Mouse (Mus musculus) kidney, embryonic 14.5 days (tissue): ENCODE measurements around the gene Thap7. TPM values are rescaled to one million over a fixed set of nuclear protein-coding genes. Genes with fewer than 3 reads are reported as not detected.

ENCODE experiments used
- ATAC-seq: fragments of 200-750 bp; cut with Nextera tagmentation; 2 replicates; pipeline ENCODE4 v1.8.0; 2017; ENCODE audit warnings: moderate number of reproducible peaks, mild to moderate bottlenecking, moderate TSS enrichment, moderate library complexity; ENCODE audit not compliant: low FRiP score, low TSS enrichment
- H3K27ac ChIP-seq: fragments of 300-500 bp; sonication (generic); 2 replicates; pipeline ENCODE4 v1.5.1; 2014; ENCODE audit warnings: low read depth, mild to moderate bottlenecking, low read length, moderate library complexity, mixed read lengths
- H3K27me3 ChIP-seq: fragments of 300-500 bp; sonication (generic); 2 replicates; pipeline ENCODE4 v1.6.1; 2014; ENCODE audit warnings: mild to moderate bottlenecking, low read length; ENCODE audit not compliant: control insufficient read depth, insufficient read depth
- H3K36me3 ChIP-seq: fragments of 300-500 bp; sonication (generic); 2 replicates; pipeline ENCODE4 v1.6.1; 2014; ENCODE audit warnings: low read length, mixed read lengths; ENCODE audit not compliant: control insufficient read depth, insufficient read depth
- H3K4me1 ChIP-seq: fragments of 300-500 bp; sonication (generic); 2 replicates; pipeline ENCODE4 v1.6.1; 2014; ENCODE audit warnings: low read length, mixed read lengths; ENCODE audit not compliant: control insufficient read depth, insufficient read depth
- H3K4me2 ChIP-seq: fragments of 300-500 bp; sonication (generic); replicated peaks from 2 replicates; pipeline ENCODE4 v1.6.1; 2014; ENCODE audit warnings: low read depth, mild to moderate bottlenecking, low read length
- H3K4me3 ChIP-seq: fragments of 300-500 bp; sonication (generic); 2 replicates; pipeline ENCODE4 v1.5.1; 2014; ENCODE audit warnings: mild to moderate bottlenecking, low read length
- H3K9ac ChIP-seq: fragments of 300-500 bp; sonication (generic); 2 replicates; pipeline ENCODE4 v1.6.1; 2014; ENCODE audit warnings: low read depth, mild to moderate bottlenecking, low read length, moderate library complexity
- H3K9me3 ChIP-seq: fragments of 300-500 bp; sonication (generic); 2 replicates; pipeline ENCODE4 v1.6.1; 2016; ENCODE audit warnings: low read length; ENCODE audit not compliant: control insufficient read depth
- WGBS: fragments of 180-500 bp; shearing (Covaris S2); extraction: QIAGEN DNeasy Blood & Tissue Kit; methylation state at CpG from one replicate; pipeline ENCODE4 v1.1.7; 2014; 5-methylcytosine and 5-hydroxymethylcytosine counted together
- polyA plus RNA-seq: library from polyadenylated mRNA; unstranded; fragments of >200 nt; fragmentation: Nextera tagmentation; extraction: Ambion mirVana; gene quantifications from 2 replicates; pipeline ENCODE4 v1.2.1, GENCODE M21; 2014

The Thap7 gene
- polyA plus RNA-seq: 49.1 and 51.1 TPM in 2 replicates

- under 1% methylated on average over 67 of the region's 67 CpGs for WGBS
- Histone ChIP-seq H3K27me3 (no peaks in the 10 kb centered on the region), H3K4me2 (peak within 1 kb of the TSS; percentile 74), H3K36me3 (peaks cover 34% of the 10 kb centered on the region), H3K4me1 (peaks cover 12% of the 10 kb centered on the region), H3K4me3 (peak within 1 kb of the TSS; percentile 67), H3K9ac (peak within 1 kb of the TSS; percentile 81), H3K27ac (peak within 1 kb of the TSS; percentile 95), H3K9me3 (no peaks in the 10 kb centered on the region)
- ATAC-seq: peak; percentile 95
These were observed at the start of gene Thap7 for GRCm38 (mm10) chr16:17530640-17531288. Gene Thap7 (minus strand): TSS chr16:17531136.

GRCm38 (mm10) chr16:17576825-17577215 is 45.9 kb upstream of the Thap7 start:
- H3K4me3 ChIP-seq: peak overlapping the region; percentile 55
- H3K4me2 ChIP-seq: peak overlapping the region; percentile 90
- no peak overlapping the region for H3K27ac ChIP-seq
- peaks cover 26% of the 10 kb centered on the region for H3K27me3 ChIP-seq
- H3K9me3 ChIP-seq: no peaks in the 10 kb centered on the region
- WGBS: 20% methylated on average over 8 of the region's 8 CpGs
- no peaks in the 10 kb centered on the region for H3K36me3 ChIP-seq
- no peak for ATAC-seq
- peak overlapping the region; percentile 52; the same call in 1 of the 2 replicates for H3K9ac ChIP-seq
- H3K4me1 ChIP-seq: 0 out of 2 replicates have a peak, but pooled peaks cover 4% of the 10 kb centered on the region

- peaks cover 26% of the 10 kb centered on the region for H3K27me3 ChIP-seq
- H3K9me3 ChIP-seq: no peaks in the 10 kb centered on the region
- H3K9ac ChIP-seq: peak overlapping the region; percentile 52
- no peaks in the 10 kb centered on the region for H3K36me3 ChIP-seq
- peak overlapping the region; percentile 90 for H3K4me2 ChIP-seq
- ATAC-seq: peak; percentile 66
- 14% methylated on average over 45 of the region's 45 CpGs for WGBS
- H3K4me3 ChIP-seq: peak overlapping the region; percentile 55
- H3K4me1 ChIP-seq: 0 out of 2 replicates have a peak, but pooled peaks cover 4% of the 10 kb centered on the region
- H3K27ac ChIP-seq: no peak overlapping the region
These were observed 45.2 kb upstream of the Thap7 start for GRCm38 (mm10) chr16:17575870-17576824.

DNA sequence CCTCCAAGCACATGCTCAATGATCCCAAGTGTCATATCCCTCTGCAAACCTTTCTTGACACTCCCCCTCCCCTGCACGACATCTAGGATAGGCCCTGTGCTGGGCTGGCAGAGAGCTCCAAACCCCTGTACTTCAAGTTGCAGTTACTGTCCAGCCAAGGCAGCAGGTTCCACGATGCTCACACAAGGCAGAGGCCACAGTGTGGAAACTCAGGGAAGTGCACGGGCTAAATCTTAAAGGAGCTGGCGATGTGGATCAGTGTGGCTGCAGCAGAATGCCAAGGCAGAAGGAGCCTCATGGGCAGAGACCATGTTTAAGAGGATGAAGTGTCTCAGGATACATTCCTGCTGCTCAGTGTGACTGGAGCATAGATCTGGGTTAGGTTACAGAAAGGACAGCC is 35.2 kb upstream of the Thap7 start:
- H3K9me3 ChIP-seq: no peaks in the 10 kb centered on the region
- H3K27me3 ChIP-seq: no peaks in the 10 kb centered on the region; the same call in 1 of the 2 replicates
- WGBS: 14% methylated on average over 4 of the region's 4 CpGs
- no peak overlapping the region for H3K27ac ChIP-seq
- no peak for ATAC-seq
- H3K4me3 ChIP-seq: no peak overlapping the region
- H3K4me2 ChIP-seq: no peak overlapping the region
- H3K4me1 ChIP-seq: no peaks in the 10 kb centered on the region
- no peak overlapping the region for H3K9ac ChIP-seq
- H3K36me3 ChIP-seq: no peaks in the 10 kb centered on the region

GRCm38 (mm10) chr16:17564771-17565170 is 33.8 kb upstream of the Thap7 start:
- Histone ChIP-seq H3K9me3 (no peaks in the 10 kb centered on the region), H3K4me1 (peaks cover 7% of the 10 kb centered on the region), H3K36me3 (no peaks in the 10 kb centered on the region), H3K27me3 (no peaks in the 10 kb centered on the region; the same call in 1 of the 2 replicates), H3K27ac (no peak overlapping the region), H3K9ac (no peak overlapping the region), H3K4me3 (no peak overlapping the region), H3K4me2 (no peak overlapping the region)
- 77% methylated on average over 3 of the region's 3 CpGs for WGBS
- ATAC-seq: no peak

- 81% methylated on average over 2 of the region's 2 CpGs for WGBS
- no peak overlapping the region for H3K27ac ChIP-seq
- no peaks in the 10 kb centered on the region for H3K9me3 ChIP-seq
- H3K4me1 ChIP-seq: peaks cover 9% of the 10 kb centered on the region
- H3K4me3 ChIP-seq: no peak overlapping the region
- no peaks in the 10 kb centered on the region; the same call in 1 of the 2 replicates for H3K27me3 ChIP-seq
- no peak overlapping the region for H3K4me2 ChIP-seq
- H3K36me3 ChIP-seq: no peaks in the 10 kb centered on the region
- ATAC-seq: no peak
- no peak overlapping the region for H3K9ac ChIP-seq
These were observed 33.3 kb upstream of the Thap7 start for GRCm38 (mm10) chr16:17564221-17564620.

GRCm38 (mm10) chr16:17563580-17563979 is 32.6 kb upstream of the Thap7 start:
- WGBS: 18% methylated on average over 1 of the region's 1 CpGs
- H3K4me3 ChIP-seq: no peak overlapping the region
- no peaks in the 10 kb centered on the region for H3K9me3 ChIP-seq
- H3K4me1 ChIP-seq: peaks cover 15% of the 10 kb centered on the region
- H3K36me3 ChIP-seq: no peaks in the 10 kb centered on the region
- H3K27me3 ChIP-seq: no peaks in the 10 kb centered on the region; the same call in 1 of the 2 replicates
- no peak overlapping the region for H3K27ac ChIP-seq
- no peak for ATAC-seq
- H3K4me2 ChIP-seq: no peak overlapping the region
- no peak overlapping the region for H3K9ac ChIP-seq

GRCm38 (mm10) chr16:17561751-17562208 is 30.8 kb upstream of the Thap7 start, which contains the start of gene P2rx6:
Gene P2rx6 (plus strand): TSS chr16:17561885.
- ATAC-seq: peak; percentile 73
- peak within 1 kb of the TSS; percentile 56 for H3K27ac ChIP-seq
- peaks cover 19% of the 10 kb centered on the region for H3K4me1 ChIP-seq
- H3K27me3 ChIP-seq: no peaks in the 10 kb centered on the region; the same call in 1 of the 2 replicates
- no peaks in the 10 kb centered on the region for H3K36me3 ChIP-seq
- H3K4me3 ChIP-seq: peak within 1 kb of the TSS; percentile 30
- WGBS: 1% methylated on average over 10 of the region's 10 CpGs
- H3K9ac ChIP-seq: peak within 1 kb of the TSS; percentile 38; the same call in 1 of the 2 replicates
- peak within 1 kb of the TSS; percentile 53 for H3K4me2 ChIP-seq
- H3K9me3 ChIP-seq: no peaks in the 10 kb centered on the region
